Mouse (Mus musculus): ENCODE measurements around the gene H2-M5. TPM values are rescaled to one million over a fixed set of nuclear protein-coding genes. Genes with fewer than 3 reads are reported as not detected.

H2-M5 gene
- total RNA-seq (2014; rRNA removed) (0.97 and 2.5 TPM in 2 replicates), polyA plus RNA-seq (2015; fragmentation: Nextera tagmentation; extraction: Ambion mirVana) (1.1 and 1.9 TPM in 2 replicates)

DNA sequence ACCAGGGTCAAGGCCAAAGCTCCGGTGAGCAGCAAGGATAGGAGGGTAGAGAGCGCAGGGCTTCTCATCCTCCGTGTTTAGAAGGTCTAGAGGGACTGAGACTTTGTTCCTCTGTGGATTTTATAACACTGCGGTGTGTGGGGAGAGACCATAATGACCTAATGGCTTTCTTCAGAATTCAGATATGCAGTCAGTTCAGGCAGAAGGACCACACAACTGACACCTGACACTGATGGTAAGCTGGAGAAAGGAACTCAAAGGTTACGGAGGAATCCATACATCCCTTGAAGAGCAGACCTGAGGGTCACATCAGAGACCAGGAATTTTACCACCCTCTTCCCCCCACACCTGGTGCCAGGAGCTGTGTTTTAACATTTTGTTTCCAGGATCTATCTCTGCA is at the start of gene H2-M5:
H2-M5 (minus strand) TSS at position 101 of the 400 bp plus-strand sequence.
- peak within 1 kb of the TSS; percentile 38 for H3K4me2 ChIP-seq (ENCODE audit: low read depth, low read length)
- no peaks in the 10 kb centered on the region; the same call in 1 of the 2 replicates for H3K27me3 ChIP-seq (ENCODE audit: insufficient read depth, low read length)
- H3K4me1 ChIP-seq (ENCODE audit: insufficient read depth, low read length) = no peaks in the 10 kb centered on the region
- DNase-seq (ENCODE audit: low spot score) (no peak), ATAC-seq (no peak)
- no peak within 1 kb of the TSS for H3K27ac ChIP-seq
- H3K9ac ChIP-seq (replicated peaks; ENCODE audit: low read length) = no peak within 1 kb of the TSS
- WGBS = 34% methylated on average over 5 of the region's 5 CpGs
- no peaks in the 10 kb centered on the region for H3K9me3 ChIP-seq (ENCODE audit: low read length)
- no peak for TF ChIP-seq CTCF (IDR thresholded peaks at IDR 0.05; ENCODE audit: low read depth)
- H3K36me3 ChIP-seq (ENCODE audit: insufficient read depth, low read length) = no peaks in the 10 kb centered on the region
- peak within 1 kb of the TSS; percentile 8 for H3K4me3 ChIP-seq (ENCODE audit: low read length)

DNA sequence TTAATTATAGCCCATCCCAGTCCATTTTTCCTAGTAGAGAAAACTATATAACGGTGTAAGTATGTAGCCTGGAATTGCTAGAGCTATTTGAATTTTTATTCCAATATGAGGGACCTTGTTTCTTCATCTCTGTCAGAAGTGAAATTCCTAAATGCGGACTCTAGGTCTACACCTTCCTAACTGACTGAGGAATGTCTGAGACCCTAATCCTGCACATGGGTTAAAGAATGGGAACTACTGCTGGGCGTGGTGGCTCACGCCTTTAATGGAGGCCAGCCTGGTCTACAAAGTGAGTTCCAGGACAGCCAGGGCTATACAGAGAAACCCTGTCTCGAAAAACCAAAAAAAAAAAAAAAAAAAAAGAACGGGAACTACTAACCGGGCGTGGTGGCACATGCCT is 39.8 kb upstream of the H2-M5 start:
- peak overlapping the region; percentile 51 for H3K4me2 ChIP-seq (ENCODE audit: low read depth, low read length)
- DNase-seq (ENCODE audit: low spot score) = no peak
- peak overlapping the region; percentile 50 for H3K9ac ChIP-seq (replicated peaks; ENCODE audit: low read length)
- no peaks in the 10 kb centered on the region for H3K27me3 ChIP-seq (ENCODE audit: insufficient read depth, low read length)
- ATAC-seq = peak; percentile 8; the same call in 1 of the 2 replicates
- no peak for TF ChIP-seq CTCF (IDR thresholded peaks at IDR 0.05; ENCODE audit: low read depth)
- no peaks in the 10 kb centered on the region for H3K9me3 ChIP-seq (ENCODE audit: low read length)
- H3K4me1 ChIP-seq (ENCODE audit: insufficient read depth, low read length) = 0 out of 2 replicates have a peak, but pooled peaks cover 3% of the 10 kb centered on the region
- H3K36me3 ChIP-seq (ENCODE audit: insufficient read depth, low read length) = no peaks in the 10 kb centered on the region
- peak overlapping the region; percentile 41 for H3K4me3 ChIP-seq (ENCODE audit: low read length)
- 68% methylated on average over 8 of the region's 8 CpGs for WGBS
- peak overlapping the region; percentile 95 for H3K27ac ChIP-seq

DNA sequence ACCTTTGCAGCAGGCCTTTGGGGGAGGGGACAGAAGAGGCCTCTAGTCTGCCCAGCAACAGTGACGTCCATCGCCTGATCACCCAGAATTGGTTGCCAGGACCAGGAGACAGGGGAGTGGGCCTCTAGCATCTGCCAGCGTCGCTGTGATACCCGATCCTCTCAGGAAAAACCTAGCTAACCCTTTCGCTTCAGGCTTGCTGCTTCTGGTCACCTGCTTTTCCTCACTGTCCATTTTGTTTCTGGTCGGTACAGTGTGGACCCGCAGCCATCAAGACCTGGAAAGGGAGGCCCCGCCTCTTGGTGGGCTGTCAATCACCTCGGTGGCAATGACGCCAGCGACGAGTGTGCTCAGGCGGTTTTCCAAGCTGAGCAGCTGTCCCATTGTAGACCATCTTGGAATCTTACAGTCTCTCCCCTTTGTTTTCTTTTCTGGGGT is 39.4 kb upstream of the H2-M5 start:
- WGBS = 0% methylated on average over 14 of the region's 14 CpGs
- peak overlapping the region; percentile 50 for H3K9ac ChIP-seq (replicated peaks; ENCODE audit: low read length)
- H3K4me3 ChIP-seq (ENCODE audit: low read length) = peak overlapping the region; percentile 41
- 0 out of 2 replicates have a peak, but pooled peaks cover 3% of the 10 kb centered on the region for H3K4me1 ChIP-seq (ENCODE audit: insufficient read depth, low read length)
- H3K4me2 ChIP-seq (ENCODE audit: low read depth, low read length) = peak overlapping the region; percentile 51
- H3K9me3 ChIP-seq (ENCODE audit: low read length) = no peaks in the 10 kb centered on the region
- no peaks in the 10 kb centered on the region for H3K36me3 ChIP-seq (ENCODE audit: insufficient read depth, low read length)
- DNase-seq (ENCODE audit: low spot score) = peak; percentile 99
- H3K27ac ChIP-seq = peak overlapping the region; percentile 95
- TF ChIP-seq CTCF (IDR thresholded peaks at IDR 0.05; ENCODE audit: low read depth) = no peak
- ATAC-seq = peak; percentile 99
- H3K27me3 ChIP-seq (ENCODE audit: insufficient read depth, low read length) = no peaks in the 10 kb centered on the region

DNA sequence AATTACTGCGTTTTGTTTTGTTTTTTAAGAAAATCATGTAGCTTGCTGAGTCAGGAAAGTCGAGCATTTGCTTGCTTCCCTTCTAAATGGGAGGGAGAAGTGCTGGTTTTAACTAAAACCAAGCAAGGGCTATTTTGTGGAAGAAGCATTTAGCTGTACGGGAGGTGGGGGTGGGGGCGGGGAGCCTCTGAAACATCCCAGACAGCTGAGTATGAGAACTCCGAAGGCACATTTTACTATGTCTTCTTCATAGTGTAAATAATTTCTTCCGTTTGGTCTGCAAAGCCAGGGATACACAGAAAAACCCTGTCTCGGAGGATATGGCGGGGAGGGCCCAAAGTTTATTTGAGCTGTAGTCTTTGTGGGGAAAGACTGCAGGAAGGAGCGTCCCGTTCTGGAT is 38.9 kb upstream of the H2-M5 start:
- Histone ChIP-seq H3K4me3 (ENCODE audit: low read length) (peak overlapping the region; percentile 41), H3K27me3 (ENCODE audit: insufficient read depth, low read length) (no peaks in the 10 kb centered on the region), H3K4me1 (ENCODE audit: insufficient read depth, low read length) (0 out of 2 replicates have a peak, but pooled peaks cover 3% of the 10 kb centered on the region), H3K9me3 (ENCODE audit: low read length) (no peaks in the 10 kb centered on the region), H3K9ac (replicated peaks; ENCODE audit: low read length) (peak overlapping the region; percentile 50), H3K36me3 (ENCODE audit: insufficient read depth, low read length) (no peaks in the 10 kb centered on the region), H3K4me2 (ENCODE audit: low read depth, low read length) (peak overlapping the region; percentile 51), H3K27ac (peak overlapping the region; percentile 95)
- TF ChIP-seq CTCF (IDR thresholded peaks at IDR 0.05; ENCODE audit: low read depth) = no peak
- WGBS = 4% methylated on average over 10 of the region's 10 CpGs
- ATAC-seq (peak; percentile 31), DNase-seq (ENCODE audit: low spot score) (peak; percentile 24)

DNA sequence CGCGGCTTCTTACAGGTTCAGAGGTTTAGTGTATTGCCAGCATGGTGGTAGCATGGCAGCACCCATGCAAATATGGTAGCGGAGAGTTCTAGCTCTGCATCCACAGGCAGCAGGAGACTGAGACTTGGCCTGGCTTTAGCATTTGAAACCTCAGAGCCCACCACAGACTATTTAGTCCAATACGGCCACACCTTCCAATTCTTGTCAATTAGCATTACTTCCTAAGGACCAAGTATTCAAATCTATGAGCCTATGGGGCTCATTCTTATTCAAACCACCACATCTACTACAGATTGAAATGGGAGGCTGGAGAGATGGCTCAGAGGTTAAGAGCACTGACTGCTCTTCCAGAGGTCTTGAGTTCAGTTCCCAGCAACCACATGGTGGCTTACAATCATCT is 38.1 kb upstream of the H2-M5 start:
- H3K27me3 ChIP-seq (ENCODE audit: insufficient read depth, low read length) = no peaks in the 10 kb centered on the region
- no peak overlapping the region for H3K9ac ChIP-seq (replicated peaks; ENCODE audit: low read length)
- H3K36me3 ChIP-seq (ENCODE audit: insufficient read depth, low read length) = no peaks in the 10 kb centered on the region
- ATAC-seq (no peak), DNase-seq (ENCODE audit: low spot score) (no peak)
- H3K4me3 ChIP-seq (ENCODE audit: low read length) = no peak overlapping the region
- peak overlapping the region; percentile 95; the same call in 1 of the 2 replicates for H3K27ac ChIP-seq
- WGBS = 98% methylated on average over 4 of the region's 4 CpGs
- no peak for TF ChIP-seq CTCF (IDR thresholded peaks at IDR 0.05; ENCODE audit: low read depth)
- H3K4me2 ChIP-seq (ENCODE audit: low read depth, low read length) = no peak overlapping the region
- H3K9me3 ChIP-seq (ENCODE audit: low read length) = no peaks in the 10 kb centered on the region
- H3K4me1 ChIP-seq (ENCODE audit: insufficient read depth, low read length) = 0 out of 2 replicates have a peak, but pooled peaks cover 3% of the 10 kb centered on the region

DNA sequence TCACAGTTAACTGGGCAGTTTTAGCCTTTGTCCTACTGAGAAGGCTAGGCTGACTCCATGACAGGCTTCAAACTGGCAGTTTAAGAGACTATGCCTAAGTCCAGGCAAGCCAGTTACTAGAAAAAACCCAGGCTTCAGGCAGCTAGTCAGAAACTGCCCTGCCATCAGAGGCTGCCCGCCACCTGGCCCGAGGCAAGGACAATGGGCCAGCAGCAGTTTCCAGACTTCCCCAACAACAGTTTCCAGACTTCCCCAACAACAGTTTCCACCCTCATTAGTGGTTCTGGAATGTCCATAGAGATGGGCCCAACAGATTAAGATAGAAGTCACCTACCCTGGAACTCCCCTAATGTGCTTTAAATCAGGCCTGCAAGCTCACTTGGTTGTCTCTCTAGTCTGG is 37.1 kb upstream of the H2-M5 start:
- H3K4me2 ChIP-seq (ENCODE audit: low read depth, low read length) = no peak overlapping the region
- H3K27ac ChIP-seq = no peak overlapping the region
- H3K4me3 ChIP-seq (ENCODE audit: low read length) = no peak overlapping the region
- H3K9ac ChIP-seq (replicated peaks; ENCODE audit: low read length) = no peak overlapping the region
- no peaks in the 10 kb centered on the region for H3K27me3 ChIP-seq (ENCODE audit: insufficient read depth, low read length)
- ATAC-seq (no peak), DNase-seq (ENCODE audit: low spot score) (no peak)
- WGBS = 68% methylated on average over 2 of the region's 2 CpGs
- TF ChIP-seq CTCF (IDR thresholded peaks at IDR 0.05; ENCODE audit: low read depth) = no peak
- H3K4me1 ChIP-seq (ENCODE audit: insufficient read depth, low read length) = 0 out of 2 replicates have a peak, but pooled peaks cover 3% of the 10 kb centered on the region
- H3K36me3 ChIP-seq (ENCODE audit: insufficient read depth, low read length) = no peaks in the 10 kb centered on the region
- no peaks in the 10 kb centered on the region for H3K9me3 ChIP-seq (ENCODE audit: low read length)
